Mouse (Mus musculus): ENCODE measurements around the gene Kat14. TPM values are rescaled to one million over a fixed set of nuclear protein-coding genes. Genes with fewer than 3 reads are reported as not detected.

The Kat14 gene
- polyA plus RNA-seq, 1 experiment, result 34.8 TPM

DNA sequence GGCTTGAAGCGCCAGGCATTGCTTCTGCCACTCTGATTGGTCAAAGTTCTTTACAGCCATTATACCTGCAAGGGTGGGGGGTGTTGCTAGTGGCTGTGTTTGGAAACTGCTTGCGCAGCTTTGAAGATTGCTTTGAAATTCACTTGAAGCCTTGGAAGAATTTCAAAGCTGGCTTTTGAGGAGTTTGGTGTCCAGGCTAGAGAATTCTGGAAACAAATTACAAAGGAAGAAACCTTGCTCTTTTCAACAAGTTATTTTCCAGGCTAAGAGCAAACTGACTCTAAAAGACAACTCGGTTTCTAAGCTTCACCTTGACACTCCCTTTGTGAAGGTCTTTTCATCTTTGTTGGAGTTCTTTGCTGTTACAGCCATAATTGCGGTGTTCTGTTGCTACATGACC is 30.7 kb downstream of the Kat14 start:
- H3K4me1 ChIP-seq (replicated peaks; ENCODE audit: control insufficient read depth, insufficient read depth, low read length), result no peaks in the 10 kb centered on the region
- TF ChIP-seq POLR2A (IDR thresholded peaks at IDR 0.05; ENCODE audit: control insufficient read depth, extremely low read depth, insufficient read depth, low read length, poor library complexity), result no peak
- no peak for TF ChIP-seq CTCF (IDR thresholded peaks at IDR 0.05; ENCODE audit: borderline replicate concordance, control insufficient read depth, extremely low read depth, insufficient read depth, low read length, poor library complexity)
- DNase-seq, result no peak
- H3K27ac ChIP-seq (ENCODE audit: control insufficient read depth, insufficient read depth, low read length), result no peak overlapping the region
- H3K36me3 ChIP-seq (ENCODE audit: control insufficient read depth, insufficient read depth, low read length), result peaks cover 45% of the 10 kb centered on the region
- H3K27me3 ChIP-seq (ENCODE audit: control insufficient read depth, insufficient read depth, low read length), result no peaks in the 10 kb centered on the region
- H3K4me3 ChIP-seq (ENCODE audit: control insufficient read depth, insufficient read depth, low read length), result no peak overlapping the region
- WGBS, result 97% methylated on average over 4 of the region's 4 CpGs

DNA sequence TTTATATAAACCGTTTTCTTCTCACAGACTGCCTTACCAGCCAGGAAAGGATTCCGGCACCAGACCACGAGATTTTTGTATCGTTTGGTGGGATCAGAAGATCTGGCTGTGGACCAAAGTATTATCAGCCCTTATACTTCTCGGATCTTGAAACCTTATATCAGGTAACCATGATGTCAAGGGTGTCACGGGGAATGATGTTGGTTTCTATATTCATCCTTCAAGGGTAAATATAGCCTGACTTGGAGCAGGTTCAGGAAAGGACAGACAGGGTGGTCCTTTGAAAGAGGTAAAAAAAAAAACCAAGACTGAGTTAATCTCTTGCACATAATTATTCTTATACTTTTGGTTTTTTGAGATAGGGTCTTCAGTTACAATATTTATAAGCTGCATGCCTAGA is 31.9 kb downstream of the Kat14 start:
- DNase-seq, result no peak
- peaks cover 49% of the 10 kb centered on the region for H3K36me3 ChIP-seq (ENCODE audit: control insufficient read depth, insufficient read depth, low read length)

DNA sequence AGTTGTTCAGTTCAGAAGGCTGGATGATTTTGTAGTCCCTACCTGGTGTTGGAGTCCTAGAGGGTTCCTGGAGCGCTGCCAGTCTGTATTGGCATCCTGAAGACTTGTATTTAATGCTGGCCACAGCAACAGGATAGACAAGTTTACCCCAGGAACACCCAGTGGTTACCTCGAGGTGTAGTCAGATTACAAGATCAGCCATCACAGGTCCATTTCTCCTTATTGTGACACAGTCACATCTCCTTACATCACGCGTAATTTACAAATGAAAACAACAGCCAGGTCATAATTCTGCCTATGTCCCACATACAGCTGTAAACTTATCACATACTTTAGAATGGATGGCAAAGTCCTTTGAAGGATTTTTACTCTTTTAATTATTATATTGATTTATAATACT is 40.3 kb downstream of the Kat14 start:
- Histone ChIP-seq H3K27me3 (ENCODE audit: control insufficient read depth, insufficient read depth, low read length) (no peaks in the 10 kb centered on the region), H3K4me3 (ENCODE audit: control insufficient read depth, insufficient read depth, low read length) (no peak overlapping the region), H3K36me3 (ENCODE audit: control insufficient read depth, insufficient read depth, low read length) (peaks cover 25% of the 10 kb centered on the region), H3K27ac (ENCODE audit: control insufficient read depth, insufficient read depth, low read length) (no peak overlapping the region), H3K4me1 (replicated peaks; ENCODE audit: control insufficient read depth, insufficient read depth, low read length) (no peaks in the 10 kb centered on the region)
- no peak for DNase-seq
- TF ChIP-seq CTCF (IDR thresholded peaks at IDR 0.05; ENCODE audit: borderline replicate concordance, control insufficient read depth, extremely low read depth, insufficient read depth, low read length, poor library complexity) (no peak), POLR2A (IDR thresholded peaks at IDR 0.05; ENCODE audit: control insufficient read depth, extremely low read depth, insufficient read depth, low read length, poor library complexity) (no peak)
- WGBS, result 93% methylated on average over 4 of the region's 4 CpGs

More for the DNA sequence above, 31.9 kb downstream of the Kat14 start:
- no peak for TF ChIP-seq CTCF (IDR thresholded peaks at IDR 0.05; ENCODE audit: borderline replicate concordance, control insufficient read depth, extremely low read depth, insufficient read depth, low read length, poor library complexity)
- TF ChIP-seq POLR2A (IDR thresholded peaks at IDR 0.05; ENCODE audit: control insufficient read depth, extremely low read depth, insufficient read depth, low read length, poor library complexity), result no peak
- 92% methylated on average over 6 of the region's 6 CpGs for WGBS
- Histone ChIP-seq H3K4me1 (replicated peaks; ENCODE audit: control insufficient read depth, insufficient read depth, low read length) (no peaks in the 10 kb centered on the region), H3K27ac (ENCODE audit: control insufficient read depth, insufficient read depth, low read length) (no peak overlapping the region), H3K27me3 (ENCODE audit: control insufficient read depth, insufficient read depth, low read length) (no peaks in the 10 kb centered on the region), H3K4me3 (ENCODE audit: control insufficient read depth, insufficient read depth, low read length) (no peak overlapping the region)

GRCm38 (mm10) chr2:144410603-144411002 is 41.8 kb downstream of the Kat14 start:
- no peak for DNase-seq
- Histone ChIP-seq H3K27me3 (ENCODE audit: control insufficient read depth, insufficient read depth, low read length) (no peaks in the 10 kb centered on the region), H3K36me3 (ENCODE audit: control insufficient read depth, insufficient read depth, low read length) (peaks cover 19% of the 10 kb centered on the region), H3K4me3 (ENCODE audit: control insufficient read depth, insufficient read depth, low read length) (no peak overlapping the region), H3K27ac (ENCODE audit: control insufficient read depth, insufficient read depth, low read length) (no peak overlapping the region), H3K4me1 (replicated peaks; ENCODE audit: control insufficient read depth, insufficient read depth, low read length) (no peaks in the 10 kb centered on the region)
- TF ChIP-seq CTCF (IDR thresholded peaks at IDR 0.05; ENCODE audit: borderline replicate concordance, control insufficient read depth, extremely low read depth, insufficient read depth, low read length, poor library complexity) (no peak), POLR2A (IDR thresholded peaks at IDR 0.05; ENCODE audit: control insufficient read depth, extremely low read depth, insufficient read depth, low read length, poor library complexity) (no peak)
- 42% methylated on average over 3 of the region's 3 CpGs for WGBS

DNA sequence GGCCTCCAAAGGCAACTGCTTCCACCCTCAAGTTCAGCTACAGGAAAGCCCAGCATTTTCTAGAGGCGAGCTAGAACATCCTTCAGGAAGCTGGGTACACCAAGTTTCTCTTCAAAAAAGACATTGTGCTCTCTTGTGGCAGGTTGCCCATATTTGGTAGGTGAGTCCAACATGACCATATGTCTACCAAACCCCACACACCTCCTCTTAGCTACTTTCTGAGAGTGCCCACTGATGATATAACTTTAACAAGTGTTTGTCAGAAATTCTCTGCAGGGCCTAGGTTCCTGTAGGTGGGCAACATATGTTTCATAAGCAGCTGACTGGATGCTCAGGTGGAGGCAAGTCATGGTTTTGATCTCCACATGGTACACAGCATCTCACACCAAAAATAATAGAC is 45.9 kb downstream of the Kat14 start:
- TF ChIP-seq POLR2A (IDR thresholded peaks at IDR 0.05; ENCODE audit: control insufficient read depth, extremely low read depth, insufficient read depth, low read length, poor library complexity), result no peak
- TF ChIP-seq CTCF (IDR thresholded peaks at IDR 0.05; ENCODE audit: borderline replicate concordance, control insufficient read depth, extremely low read depth, insufficient read depth, low read length, poor library complexity), result no peak
- H3K36me3 ChIP-seq (ENCODE audit: control insufficient read depth, insufficient read depth, low read length), result no peaks in the 10 kb centered on the region
- DNase-seq, result no peak
- H3K4me1 ChIP-seq (replicated peaks; ENCODE audit: control insufficient read depth, insufficient read depth, low read length), result no peaks in the 10 kb centered on the region
- H3K4me3 ChIP-seq (ENCODE audit: control insufficient read depth, insufficient read depth, low read length), result no peak overlapping the region
- H3K27me3 ChIP-seq (ENCODE audit: control insufficient read depth, insufficient read depth, low read length), result no peaks in the 10 kb centered on the region
- WGBS, result 93% methylated on average over 1 of the region's 1 CpGs
- no peak overlapping the region for H3K27ac ChIP-seq (ENCODE audit: control insufficient read depth, insufficient read depth, low read length)

DNA sequence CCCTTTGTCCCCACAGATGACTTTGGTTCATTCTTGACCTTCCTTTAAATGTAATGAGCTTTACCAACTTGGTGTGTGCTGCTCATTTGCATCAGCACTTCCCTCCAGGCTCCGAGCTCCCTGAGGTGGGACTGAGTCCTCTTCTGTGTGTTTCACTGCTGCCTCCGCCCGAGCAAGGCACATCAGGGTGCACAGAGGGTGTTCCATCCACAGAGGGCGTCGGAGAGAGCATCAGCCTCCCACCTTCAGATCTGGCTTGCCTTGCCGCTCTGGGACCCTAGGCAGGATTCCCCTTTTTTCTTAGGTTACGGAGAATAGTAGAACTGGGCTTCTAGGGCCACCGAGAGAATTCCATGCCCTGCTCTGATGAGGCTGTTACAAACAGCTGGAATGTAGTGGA is 48.1 kb downstream of the Kat14 start:
- Histone ChIP-seq H3K27ac (ENCODE audit: control insufficient read depth, insufficient read depth, low read length) (no peak overlapping the region), H3K27me3 (ENCODE audit: control insufficient read depth, insufficient read depth, low read length) (no peaks in the 10 kb centered on the region), H3K4me1 (replicated peaks; ENCODE audit: control insufficient read depth, insufficient read depth, low read length) (no peaks in the 10 kb centered on the region), H3K4me3 (ENCODE audit: control insufficient read depth, insufficient read depth, low read length) (no peak overlapping the region), H3K36me3 (ENCODE audit: control insufficient read depth, insufficient read depth, low read length) (no peaks in the 10 kb centered on the region)
- TF ChIP-seq POLR2A (IDR thresholded peaks at IDR 0.05; ENCODE audit: control insufficient read depth, extremely low read depth, insufficient read depth, low read length, poor library complexity) (no peak), CTCF (IDR thresholded peaks at IDR 0.05; ENCODE audit: borderline replicate concordance, control insufficient read depth, extremely low read depth, insufficient read depth, low read length, poor library complexity) (no peak)
- 83% methylated on average over 8 of the region's 8 CpGs for WGBS
- DNase-seq, result no peak

DNA sequence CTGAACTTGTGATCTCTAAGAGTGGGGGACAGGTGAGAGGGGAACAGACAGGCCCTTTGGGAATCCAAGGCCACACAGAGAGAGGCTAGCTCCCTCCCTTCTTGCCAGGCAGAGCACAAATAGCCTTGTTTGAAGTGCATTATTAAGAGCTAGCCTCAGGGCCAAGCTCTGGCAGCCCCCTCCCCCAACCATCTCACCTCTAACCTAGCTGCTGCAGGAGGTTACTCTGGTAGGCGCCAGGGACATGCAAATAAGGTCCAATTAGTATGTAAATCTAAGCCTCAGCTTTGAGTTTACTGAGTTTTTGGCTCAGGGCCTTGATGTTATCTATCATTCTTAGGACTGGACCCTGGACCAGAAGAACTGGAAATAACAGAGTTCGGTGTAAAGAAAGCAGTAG is 49.3 kb downstream of the Kat14 start:
- H3K36me3 ChIP-seq (ENCODE audit: control insufficient read depth, insufficient read depth, low read length), result no peaks in the 10 kb centered on the region
- no peak for TF ChIP-seq POLR2A (IDR thresholded peaks at IDR 0.05; ENCODE audit: control insufficient read depth, extremely low read depth, insufficient read depth, low read length, poor library complexity)
- TF ChIP-seq CTCF (IDR thresholded peaks at IDR 0.05; ENCODE audit: borderline replicate concordance, control insufficient read depth, extremely low read depth, insufficient read depth, low read length, poor library complexity), result no peak
- no peak overlapping the region for H3K4me3 ChIP-seq (ENCODE audit: control insufficient read depth, insufficient read depth, low read length)
- no peaks in the 10 kb centered on the region for H3K4me1 ChIP-seq (replicated peaks; ENCODE audit: control insufficient read depth, insufficient read depth, low read length)
- no peak for DNase-seq
- no peak overlapping the region for H3K27ac ChIP-seq (ENCODE audit: control insufficient read depth, insufficient read depth, low read length)
- no peaks in the 10 kb centered on the region for H3K27me3 ChIP-seq (ENCODE audit: control insufficient read depth, insufficient read depth, low read length)
- WGBS, result 80% methylated on average over 2 of the region's 2 CpGs

Measured in thymus, adult 2 months (tissue).